Mouse (Mus musculus): ENCODE data around the gene Acap3.

- TF ChIP-seq POLR2A (IDR thresholded peaks at IDR 0.05; ENCODE audit: borderline replicate concordance, control insufficient read depth, low read depth, low read length) (no peak), CTCF (IDR thresholded peaks at IDR 0.05; ENCODE audit: control insufficient read depth, insufficient read depth, low read length) (no peak)
Observed at GRCm38 (mm10) chr4:155851951-155852411, 39.6 kb upstream of the Acap3 start.

Measured in bone marrow, adult 2 months (tissue).